Mouse (Mus musculus) liver, adult 2 months (tissue): ENCODE data around the gene Paip2b. TPM values are rescaled to one million over a fixed set of nuclear protein-coding genes. Genes with fewer than 3 reads are reported as not detected.

Experiments
- DNase-seq: peaks from one replicate; pipeline ENCODE4 v3.0.0-alpha.2; 2011; ENCODE audit warnings: low read depth, low spot score; ENCODE audit errors: extremely low read depth
- H3K27ac ChIP-seq: fragments of 200-500 bp; replicated peaks from 2 replicates; pipeline ENCODE4 v1.5.1; 2012; ENCODE audit warnings: low read depth, mild to moderate bottlenecking, control low read depth, inconsistent platforms, low read length; ENCODE audit not compliant: insufficient read depth
- H3K27me3 ChIP-seq: fragments of 200-500 bp; 2 replicates; pipeline ENCODE4 v1.6.1; 2012; ENCODE audit warnings: mild to moderate bottlenecking, moderate library complexity, low read length, inconsistent platforms; ENCODE audit not compliant: control insufficient read depth, insufficient read depth
- H3K36me3 ChIP-seq: fragments of 200-500 bp; 2 replicates; pipeline ENCODE4 v1.6.1; 2012; ENCODE audit warnings: low read length, inconsistent platforms; ENCODE audit not compliant: control insufficient read depth, insufficient read depth
- H3K4me1 ChIP-seq: fragments of 200-500 bp; 2 replicates; pipeline ENCODE4 v1.6.1; 2011; ENCODE audit warnings: low read length; ENCODE audit not compliant: control insufficient read depth, insufficient read depth
- H3K4me3 ChIP-seq: fragments of 200-500 bp; 2 replicates; pipeline ENCODE4 v1.5.1; 2011; ENCODE audit warnings: low read depth, mild to moderate bottlenecking, control low read depth, low read length, moderate library complexity; ENCODE audit not compliant: insufficient read depth
- H3K79me2 ChIP-seq: fragments of 200-500 bp; 2 replicates; pipeline ENCODE4 v1.6.1; 2012; ENCODE audit warnings: inconsistent platforms, mild to moderate bottlenecking, low read length, moderate library complexity; ENCODE audit not compliant: control insufficient read depth, insufficient read depth
- H3K9ac ChIP-seq: fragments of 200-500 bp; 2 replicates; pipeline ENCODE4 v1.6.1; 2012; ENCODE audit warnings: low read depth, mild to moderate bottlenecking, control low read depth, inconsistent platforms, low read length
- CTCF ChIP-seq: fragments of 200-500 bp; IDR thresholded peaks from 2 replicates; pipeline ENCODE4 v1.5.1; 2011; ENCODE audit warnings: low read depth, low read length, control low read depth
- POLR2A ChIP-seq: fragments of 200-500 bp; IDR thresholded peaks from 2 replicates; pipeline ENCODE4 v1.6.1; 2011; ENCODE audit warnings: low read length, control low read depth; ENCODE audit not compliant: insufficient read depth; ENCODE audit errors: extremely low read depth
- WGBS: fragments of 180-500 bp; shearing (Covaris S2); methylation state at CpG from one replicate; pipeline ENCODE4 v1.1.7; 2018; 5-methylcytosine and 5-hydroxymethylcytosine counted together
- polyA plus RNA-seq: library from polyadenylated mRNA; depleted of rRNA; stranded (reverse); fragments of >200 nt; gene quantifications from 2 replicates; pipeline ENCODE4 v1.2.3, GENCODE M21; 2012
- total RNA-seq: library from RNA; depleted of rRNA; stranded (reverse); fragments of >200 nt; gene quantifications from 2 replicates; pipeline ENCODE4 v1.2.3, GENCODE M21; 2014

The Paip2b gene
- total and polyA plus RNA-seq, 2 experiments = 6.7 to 16.3 TPM

GRCm38 (mm10) chr6:83863538-83863937 is 32.0 kb upstream of the Paip2b start:
- no peak for DNase-seq
- no peak overlapping the region for H3K27ac ChIP-seq
- H3K79me2 ChIP-seq = no peaks in the 10 kb centered on the region
- H3K4me1 ChIP-seq = no peaks in the 10 kb centered on the region; the same call in 1 of the 2 replicates
- H3K36me3 ChIP-seq = no peaks in the 10 kb centered on the region
- H3K4me3 ChIP-seq = no peak overlapping the region
- no peaks in the 10 kb centered on the region for H3K27me3 ChIP-seq
- H3K9ac ChIP-seq = no peak overlapping the region
- 75% methylated on average over 4 of the region's 4 CpGs for WGBS
- TF ChIP-seq CTCF (no peak), POLR2A (no peak)

DNA sequence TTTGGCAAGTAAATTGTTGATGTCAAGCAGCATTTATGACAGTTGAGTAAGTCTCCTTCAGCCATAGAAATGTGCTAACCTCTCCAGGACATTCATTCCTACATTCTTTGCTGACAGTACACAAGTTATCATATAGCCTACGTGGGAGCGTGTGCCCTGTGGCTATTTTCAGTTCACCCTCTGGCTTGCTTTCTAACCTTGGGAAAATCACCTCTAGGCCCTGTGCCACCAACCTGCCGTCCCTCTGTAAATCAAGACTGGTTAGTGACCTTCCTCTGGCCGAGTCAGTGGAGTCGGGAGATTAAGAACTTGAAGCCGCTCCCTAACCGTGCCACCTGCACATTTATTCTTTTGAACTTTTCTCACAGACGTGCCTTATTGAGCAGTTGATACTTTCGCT is 28.5 kb upstream of the Paip2b start:
- Histone ChIP-seq H3K4me1 (no peaks in the 10 kb centered on the region), H3K4me3 (no peak overlapping the region), H3K27me3 (no peaks in the 10 kb centered on the region), H3K9ac (no peak overlapping the region), H3K79me2 (no peaks in the 10 kb centered on the region), H3K36me3 (no peaks in the 10 kb centered on the region), H3K27ac (no peak overlapping the region)
- no peak for TF ChIP-seq CTCF
- no peak for TF ChIP-seq POLR2A
- DNase-seq = no peak
- 91% methylated on average over 9 of the region's 9 CpGs for WGBS

DNA sequence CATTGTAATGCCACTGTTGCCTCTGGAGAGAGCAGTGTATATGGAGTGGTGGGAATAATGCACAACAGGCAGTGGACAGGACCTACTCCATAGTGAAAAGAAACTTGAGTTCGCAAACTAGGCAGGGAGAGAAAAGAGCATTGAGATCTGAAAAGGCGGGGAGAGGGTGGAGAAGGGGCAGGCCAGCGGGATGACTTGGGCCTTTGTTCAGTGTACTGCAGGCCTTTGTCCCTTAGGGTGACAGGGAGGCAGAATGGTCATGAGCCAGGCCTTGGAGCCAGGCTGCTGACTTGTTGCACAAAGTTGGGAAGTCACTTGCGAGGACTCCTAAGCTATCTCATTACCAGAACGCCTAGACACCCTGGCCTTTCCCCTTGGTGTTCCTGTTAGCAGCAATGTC is 25.9 kb upstream of the Paip2b start:
- Histone ChIP-seq H3K4me3 (no peak overlapping the region), H3K27ac (no peak overlapping the region), H3K79me2 (no peaks in the 10 kb centered on the region), H3K36me3 (no peaks in the 10 kb centered on the region), H3K27me3 (no peaks in the 10 kb centered on the region), H3K9ac (no peak overlapping the region), H3K4me1 (no peaks in the 10 kb centered on the region)
- TF ChIP-seq CTCF (no peak), POLR2A (no peak)
- 87% methylated on average over 5 of the region's 5 CpGs for WGBS
- no peak for DNase-seq

DNA sequence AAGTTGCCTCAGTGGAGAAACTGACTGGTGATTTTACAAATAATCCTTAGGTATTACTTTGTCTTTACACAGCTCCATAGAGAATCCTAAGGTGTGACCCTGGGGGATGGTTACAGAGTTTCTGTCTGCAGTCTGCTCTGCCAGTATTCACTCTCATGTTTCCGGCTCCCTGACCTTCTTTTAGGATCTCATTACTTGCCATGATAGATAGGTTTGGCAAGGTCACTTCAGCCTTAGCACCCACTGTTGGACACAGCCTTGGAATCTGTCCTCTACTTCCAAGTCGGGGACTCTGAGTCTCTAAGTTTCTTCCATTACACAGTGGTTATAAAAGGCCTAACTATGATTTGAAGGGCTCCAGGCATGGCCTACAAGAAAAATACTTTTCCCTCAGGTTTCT is 17.9 kb upstream of the Paip2b start:
- H3K27ac ChIP-seq = no peak overlapping the region
- H3K27me3 ChIP-seq = no peaks in the 10 kb centered on the region
- no peaks in the 10 kb centered on the region for H3K36me3 ChIP-seq
- no peak overlapping the region for H3K4me3 ChIP-seq
- H3K79me2 ChIP-seq = no peaks in the 10 kb centered on the region
- H3K9ac ChIP-seq = no peak overlapping the region
- DNase-seq = no peak
- TF ChIP-seq CTCF (no peak), POLR2A (no peak)
- WGBS = 87% methylated on average over 2 of the region's 2 CpGs
- H3K4me1 ChIP-seq = no peaks in the 10 kb centered on the region

DNA sequence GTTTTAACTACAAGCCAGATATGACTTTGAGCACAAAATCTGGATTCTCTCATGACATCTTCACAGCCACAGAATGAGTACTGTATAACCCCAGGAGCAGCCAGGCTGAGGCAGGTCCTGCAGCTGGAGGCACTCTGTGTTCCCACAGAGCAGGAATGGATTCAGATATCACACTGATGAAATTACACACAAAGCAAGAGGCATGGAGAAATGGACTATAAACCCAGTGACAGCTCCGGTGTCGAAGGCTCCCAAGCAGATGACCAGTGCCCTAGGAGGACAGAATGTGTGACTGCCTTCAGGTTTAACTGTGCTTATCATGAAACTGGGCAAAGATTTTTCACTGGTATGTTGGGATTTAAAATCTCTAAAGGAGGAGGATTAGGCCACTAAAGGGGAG is 14.6 kb upstream of the Paip2b start:
- DNase-seq = no peak
- no peaks in the 10 kb centered on the region for H3K27me3 ChIP-seq
- H3K27ac ChIP-seq = no peak overlapping the region
- no peaks in the 10 kb centered on the region for H3K79me2 ChIP-seq
- no peak overlapping the region for H3K9ac ChIP-seq
- H3K4me1 ChIP-seq = no peaks in the 10 kb centered on the region
- TF ChIP-seq POLR2A (no peak), CTCF (no peak)
- 86% methylated on average over 2 of the region's 2 CpGs for WGBS
- H3K4me3 ChIP-seq = no peak overlapping the region
- no peaks in the 10 kb centered on the region for H3K36me3 ChIP-seq

- Histone ChIP-seq H3K9ac (no peak overlapping the region), H3K27me3 (no peaks in the 10 kb centered on the region), H3K36me3 (no peaks in the 10 kb centered on the region), H3K79me2 (no peaks in the 10 kb centered on the region), H3K4me1 (no peaks in the 10 kb centered on the region), H3K4me3 (no peak overlapping the region), H3K27ac (no peak overlapping the region)
- WGBS = 91% methylated on average over 10 of the region's 10 CpGs
- no peak for DNase-seq
- TF ChIP-seq CTCF = no peak
Observed at GRCm38 (mm10) chr6:83844913-83845312, 13.4 kb upstream of the Paip2b start.
